Mouse (Mus musculus) limb, embryonic 11.5 days (tissue): ENCODE measurements around the gene Syngr4. TPM values are rescaled to one million over a fixed set of nuclear protein-coding genes. Genes with fewer than 3 reads are reported as not detected.
"Not testable (repeated sequence)": the region's sequence is repeated elsewhere in the genome, so short reads cannot be mapped to it uniquely, and the experiment has no call there.

Experiments
- ATAC-seq: fragments of 200-750 bp; cut with Nextera tagmentation; 2 replicates; pipeline ENCODE4 v1.8.0; 2017; ENCODE audit warnings: low read depth; ENCODE audit not compliant: insufficient number of reproducible peaks, low FRiP score, low TSS enrichment
- DNase-seq: peaks from one replicate; pipeline ENCODE4 v3.0.0-alpha.2; 2015; ENCODE audit warnings: low spot score
- H3K27ac ChIP-seq: fragments of 300-500 bp; sonication (generic); replicated peaks from 2 replicates; pipeline ENCODE4 v1.5.1; 2014; ENCODE audit warnings: low read depth, mild to moderate bottlenecking, low read length
- H3K27me3 ChIP-seq: fragments of 300-500 bp; sonication (generic); 2 replicates; pipeline ENCODE4 v1.6.1; 2014; ENCODE audit warnings: mild to moderate bottlenecking, low read length, mixed read lengths; ENCODE audit not compliant: control insufficient read depth, insufficient read depth
- H3K36me3 ChIP-seq: fragments of 300-500 bp; sonication (generic); 2 replicates; pipeline ENCODE4 v1.6.1; 2014; ENCODE audit warnings: mild to moderate bottlenecking, low read length, moderate library complexity, mixed read lengths; ENCODE audit not compliant: control insufficient read depth, insufficient read depth
- H3K4me1 ChIP-seq: fragments of 300-500 bp; sonication (generic); 2 replicates; pipeline ENCODE4 v1.6.1; 2014; ENCODE audit warnings: low read length, mixed read lengths; ENCODE audit not compliant: control insufficient read depth, insufficient read depth
- H3K4me2 ChIP-seq: fragments of 300-500 bp; sonication (generic); 2 replicates; pipeline ENCODE4 v1.6.1; 2014; ENCODE audit warnings: low read depth, mild to moderate bottlenecking, moderate library complexity; ENCODE audit not compliant: severe bottlenecking
- H3K4me3 ChIP-seq: fragments of 300-500 bp; sonication (generic); 2 replicates; pipeline ENCODE4 v1.5.1; 2014; ENCODE audit warnings: low read depth, low read length
- H3K9ac ChIP-seq: fragments of 300-500 bp; sonication (generic); 2 replicates; pipeline ENCODE4 v1.6.1; 2014; ENCODE audit warnings: mild to moderate bottlenecking, low read length
- H3K9me3 ChIP-seq: fragments of 300-500 bp; sonication (generic); 2 replicates; pipeline ENCODE4 v1.6.1; 2016; ENCODE audit warnings: low read length; ENCODE audit not compliant: control insufficient read depth
- WGBS: fragments of 180-500 bp; shearing (Covaris S2); extraction: QIAGEN DNeasy Blood & Tissue Kit; methylation state at CpG from one replicate; pipeline ENCODE4 v1.1.7; 2014; 5-methylcytosine and 5-hydroxymethylcytosine counted together
- polyA plus RNA-seq: library from polyadenylated mRNA; unstranded; fragments of >200 nt; fragmentation: Nextera tagmentation; extraction: Ambion mirVana; gene quantifications from 2 replicates; pipeline ENCODE4 v1.2.1, GENCODE M21; 2014

The Syngr4 gene
- polyA plus RNA-seq, 1 experiment from 2014 or later = 1.8 TPM

DNA sequence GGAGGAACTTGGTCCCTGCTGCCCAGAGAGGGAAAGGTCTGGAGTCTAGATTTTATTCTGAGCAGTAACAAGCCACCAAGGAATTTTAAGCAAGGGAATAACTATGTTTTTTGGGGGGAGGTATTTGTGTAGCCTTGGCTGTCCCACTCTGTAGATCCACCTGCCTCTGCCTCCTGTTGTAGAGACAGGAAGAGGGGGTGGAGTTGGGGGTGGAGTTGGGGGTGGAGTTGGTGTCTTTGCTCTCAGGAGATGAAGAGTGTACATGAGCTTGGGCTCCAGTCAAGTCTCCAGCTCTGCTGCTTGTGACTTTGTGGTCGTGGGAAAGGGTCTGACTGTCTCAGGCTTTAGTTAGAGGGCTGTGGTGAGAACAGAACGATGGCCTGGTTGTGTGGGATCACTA lies 15.5 kb downstream of the Syngr4 start:
- WGBS = 96% methylated on average over 2 of the region's 2 CpGs
- ATAC-seq = no peak
- H3K4me2 ChIP-seq = no peak overlapping the region
- H3K27ac ChIP-seq = no peak overlapping the region
- peaks cover 26% of the 10 kb centered on the region for H3K36me3 ChIP-seq
- H3K27me3 ChIP-seq = no peaks in the 10 kb centered on the region
- H3K9me3 ChIP-seq = no peaks in the 10 kb centered on the region
- no peaks in the 10 kb centered on the region for H3K4me1 ChIP-seq
- H3K9ac ChIP-seq = no peak overlapping the region
- no peak for DNase-seq
- no peak overlapping the region for H3K4me3 ChIP-seq

DNA sequence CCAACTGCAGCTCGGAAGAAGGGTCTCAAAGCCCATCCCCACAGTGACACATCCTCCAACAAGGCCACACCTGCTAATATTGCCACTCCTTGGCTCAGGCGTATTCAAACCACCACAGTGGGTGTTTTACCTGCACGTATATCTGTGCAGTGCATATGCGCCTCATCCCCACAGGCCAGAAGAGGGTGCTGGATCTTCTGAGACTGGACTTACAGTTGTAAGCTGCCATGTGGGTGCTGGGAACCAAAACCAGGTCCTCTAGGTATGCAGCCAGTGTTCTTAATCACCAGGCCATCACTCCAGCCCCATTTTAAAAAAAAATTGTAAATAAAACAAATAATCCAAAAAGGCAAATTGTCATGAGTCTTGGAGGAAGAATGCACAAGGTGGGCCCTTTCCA lies 16.0 kb downstream of the Syngr4 start:
- Histone ChIP-seq H3K9ac (no peak overlapping the region), H3K27ac (no peak overlapping the region), H3K4me1 (no peaks in the 10 kb centered on the region), H3K36me3 (peaks cover 26% of the 10 kb centered on the region), H3K4me2 (no peak overlapping the region), H3K27me3 (no peaks in the 10 kb centered on the region), H3K4me3 (no peak overlapping the region), H3K9me3 (no peaks in the 10 kb centered on the region)
- WGBS = 97% methylated on average over 4 of the region's 4 CpGs
- ATAC-seq (no peak), DNase-seq (no peak)

GRCm38 (mm10) chr7:45878278-45878677 lies 18.2 kb downstream of the Syngr4 start, which contains the start of gene Grin2d:
Gene Grin2d, minus strand, starts transcription at chr7:45878378.
- ATAC-seq, H3K27ac ChIP-seq, H3K4me1 ChIP-seq, H3K9ac ChIP-seq, H3K4me2 ChIP-seq, DNase-seq, H3K27me3 ChIP-seq, H3K4me3 ChIP-seq, H3K9me3 ChIP-seq: not testable (repeated sequence)
- 97% methylated on average over 1 of the region's 1 CpGs for WGBS
- H3K36me3 ChIP-seq = peaks cover 20% of the 10 kb centered on the region

- no peak overlapping the region for H3K27ac ChIP-seq
- no peak overlapping the region for H3K4me2 ChIP-seq
- no peaks in the 10 kb centered on the region for H3K9me3 ChIP-seq
- H3K4me1 ChIP-seq = peaks cover 8% of the 10 kb centered on the region
- no peaks in the 10 kb centered on the region for H3K27me3 ChIP-seq
- ATAC-seq (no peak), DNase-seq (no peak)
- H3K4me3 ChIP-seq = no peak overlapping the region
- no peak overlapping the region for H3K9ac ChIP-seq
- WGBS = 93% methylated on average over 7 of the region's 7 CpGs
- peaks cover 19% of the 10 kb centered on the region for H3K36me3 ChIP-seq
Measured at GRCm38 (mm10) chr7:45876895-45877294, 19.6 kb downstream of the Syngr4 start.

DNA sequence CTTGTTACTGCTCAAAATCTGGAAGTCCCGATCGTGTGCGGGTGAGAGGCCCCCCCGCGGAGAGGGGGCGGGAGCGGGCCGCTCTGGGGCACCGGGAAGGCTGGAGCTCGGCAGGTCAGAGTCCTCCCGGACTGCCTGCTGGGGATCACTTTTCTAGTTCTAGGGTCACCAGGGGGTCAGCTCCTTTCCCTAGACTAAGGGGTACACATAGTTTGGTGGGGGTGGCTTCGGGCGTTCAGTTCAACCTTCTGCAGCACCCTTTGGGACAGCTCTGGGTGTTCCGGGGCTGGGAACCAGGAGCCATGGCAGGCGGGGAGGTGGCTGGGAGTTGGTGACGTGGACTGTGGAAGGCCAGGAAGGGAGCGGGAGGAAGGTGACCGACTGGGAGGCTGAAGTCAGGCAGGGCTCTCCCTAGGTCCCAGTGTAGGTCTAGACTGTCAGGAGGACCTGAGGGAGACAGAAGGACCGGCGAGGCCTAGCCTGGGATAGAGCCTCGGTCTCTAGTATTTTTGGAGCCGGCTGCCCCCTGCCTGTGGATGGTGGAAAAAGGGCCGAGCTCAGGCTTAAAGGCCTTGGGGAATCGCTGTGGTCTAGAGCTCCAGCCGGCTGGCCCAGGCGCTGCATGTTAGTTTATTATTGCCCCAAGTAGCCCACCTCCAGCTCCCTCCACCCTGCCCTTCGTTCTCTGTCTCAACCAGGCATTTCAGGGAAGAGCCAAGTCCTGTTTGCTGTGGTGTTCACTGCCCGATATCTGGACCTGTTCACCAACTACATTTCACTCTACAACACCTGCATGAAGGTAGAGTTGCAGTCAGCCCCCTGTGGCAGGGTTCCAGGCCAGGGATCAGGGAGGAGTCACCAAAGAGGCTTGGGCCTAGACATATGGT lies 23.2 kb downstream of the Syngr4 start:
- WGBS = 4% methylated on average over 28 of the region's 28 CpGs
- DNase-seq = peak; percentile 72
- ATAC-seq = peak; percentile 28; the same call in 1 of the 2 replicates
- Histone ChIP-seq H3K27me3 (peaks cover 35% of the 10 kb centered on the region), H3K4me2 (peak overlapping the region; percentile 83), H3K4me3 (peak overlapping the region; percentile 76), H3K36me3 (peaks cover 8% of the 10 kb centered on the region), H3K9me3 (no peaks in the 10 kb centered on the region), H3K4me1 (peaks cover 24% of the 10 kb centered on the region), H3K27ac (peak overlapping the region; percentile 78), H3K9ac (peak overlapping the region; percentile 85)

GRCm38 (mm10) chr7:45872624-45873023 lies 23.9 kb downstream of the Syngr4 start, which contains the start of gene Kdelr1:
Gene Kdelr1, plus strand, starts transcription at chr7:45872772.
- Histone ChIP-seq H3K27ac (peak within 1 kb of the TSS; percentile 78), H3K9me3 (no peaks in the 10 kb centered on the region), H3K36me3 (peaks cover 8% of the 10 kb centered on the region), H3K27me3 (peaks cover 41% of the 10 kb centered on the region), H3K4me1 (peaks cover 28% of the 10 kb centered on the region), H3K4me2 (peak within 1 kb of the TSS; percentile 83), H3K9ac (peak within 1 kb of the TSS; percentile 85), H3K4me3 (peak within 1 kb of the TSS; percentile 76)
- peak; percentile 95 for DNase-seq
- peak; percentile 77 for ATAC-seq
- WGBS = under 1% methylated on average over 15 of the region's 18 CpGs

DNA sequence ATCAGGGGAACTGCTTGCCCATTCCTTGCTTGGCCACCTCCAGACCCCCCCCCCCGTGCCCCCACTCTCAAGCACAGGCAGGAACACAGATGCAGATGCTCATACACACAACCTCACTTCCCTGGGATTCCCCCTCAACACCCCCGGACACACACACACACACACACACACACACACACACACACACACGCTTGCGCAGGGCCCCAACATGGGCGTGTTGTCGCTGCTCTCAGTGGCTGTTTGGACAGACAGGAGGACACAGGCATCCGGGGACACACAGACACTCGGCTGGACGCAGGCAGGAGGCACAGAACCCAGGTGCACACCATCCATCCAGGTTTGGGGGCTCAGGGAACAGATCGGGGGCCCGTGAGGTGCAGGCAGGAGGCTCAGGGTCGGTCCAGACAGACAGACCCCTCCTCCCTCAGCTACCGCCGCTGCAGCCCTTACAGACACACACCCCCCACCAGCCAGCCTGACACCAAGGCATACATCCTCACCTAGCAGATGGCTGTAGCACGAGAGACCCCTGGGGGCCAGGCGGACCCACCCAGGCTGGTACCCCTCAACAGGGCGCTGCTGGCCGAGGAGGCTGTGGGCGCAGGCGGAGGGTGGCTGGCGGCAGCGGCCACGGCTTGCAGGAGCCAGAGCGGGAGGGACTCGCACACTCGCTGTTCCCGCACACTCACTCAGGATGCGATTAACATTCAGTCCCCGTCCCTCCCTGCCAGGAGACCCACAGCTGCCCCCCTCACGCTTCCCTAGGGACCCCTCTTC lies 26.0 kb downstream of the Syngr4 start:
- Histone ChIP-seq H3K9ac (peak overlapping the region; percentile 27; the same call in 1 of the 2 replicates), H3K4me1 (peaks cover 31% of the 10 kb centered on the region), H3K36me3 (peaks cover 3% of the 10 kb centered on the region), H3K4me2 (peak overlapping the region; percentile 55), H3K27ac (no peak overlapping the region), H3K27me3 (peaks cover 54% of the 10 kb centered on the region), H3K4me3 (peak overlapping the region; percentile 21), H3K9me3 (no peaks in the 10 kb centered on the region)
- no peak for ATAC-seq
- no peak for DNase-seq
- 2% methylated on average over 29 of the region's 30 CpGs for WGBS

GRCm38 (mm10) chr7:45869787-45870186 lies 26.7 kb downstream of the Syngr4 start:
- WGBS = 3% methylated on average over 14 of the region's 14 CpGs
- peaks cover 1% of the 10 kb centered on the region; the same call in 1 of the 2 replicates for H3K36me3 ChIP-seq
- peaks cover 31% of the 10 kb centered on the region for H3K4me1 ChIP-seq
- peaks cover 54% of the 10 kb centered on the region for H3K27me3 ChIP-seq
- no peak for ATAC-seq
- peak overlapping the region; percentile 55 for H3K4me2 ChIP-seq
- no peak for DNase-seq
- H3K9ac ChIP-seq = no peak overlapping the region; the same call in 1 of the 2 replicates
- no peak overlapping the region for H3K27ac ChIP-seq
- H3K9me3 ChIP-seq = no peaks in the 10 kb centered on the region
- peak overlapping the region; percentile 21 for H3K4me3 ChIP-seq
